Mouse (Mus musculus) c-Kit-positive CD71-positive TER-119-negative erythroid progenitor cells, embryonic 14.5 days (primary cell): ENCODE results near the gene March6.

Experiments used
- DNase-seq: peaks from one replicate; pipeline ENCODE4 v3.0.0-alpha.2; 2013; ENCODE audit warnings: low read depth

Gene March6

GRCm38 (mm10) chr15:31530659-31531445 is at the start of gene March6:
March6 (minus strand) TSS chr15:31531053.
- DNase-seq = peak; percentile 60

GRCm38 (mm10) chr15:31576076-31576475 is 45.2 kb upstream of the March6 start:
- DNase-seq = no peak

GRCm38 (mm10) chr15:31573692-31574091 is 42.8 kb upstream of the March6 start:
- DNase-seq = peak; percentile 15

- peak; percentile 33 for DNase-seq
These were observed 42.4 kb upstream of the March6 start for GRCm38 (mm10) chr15:31573287-31573686.

- DNase-seq = no peak
These were observed 41.3 kb upstream of the March6 start for GRCm38 (mm10) chr15:31571906-31572722.

- DNase-seq = no peak
These were observed 40.1 kb upstream of the March6 start for GRCm38 (mm10) chr15:31570959-31571358.

GRCm38 (mm10) chr15:31569325-31570022 is 38.6 kb upstream of the March6 start:
- DNase-seq = no peak

GRCm38 (mm10) chr15:31568581-31568996 is 37.7 kb upstream of the March6 start:
- no peak for DNase-seq

- DNase-seq = no peak
These were observed 36.6 kb upstream of the March6 start for GRCm38 (mm10) chr15:31567431-31567830.

GRCm38 (mm10) chr15:31565786-31566185 is 34.9 kb upstream of the March6 start:
- DNase-seq = no peak

GRCm38 (mm10) chr15:31565184-31565583 is 34.3 kb upstream of the March6 start, which contains the start of gene Cmbl:
Cmbl (plus strand) TSS chr15:31565389.
- DNase-seq = no peak

- no peak for DNase-seq
These were observed 33.0 kb upstream of the March6 start for GRCm38 (mm10) chr15:31563577-31564546.

- no peak for DNase-seq
These were observed 32.0 kb upstream of the March6 start for GRCm38 (mm10) chr15:31562847-31563246.

GRCm38 (mm10) chr15:31561976-31562375 is 31.1 kb upstream of the March6 start:
- no peak for DNase-seq

GRCm38 (mm10) chr15:31561390-31561789 is 30.5 kb upstream of the March6 start:
- no peak for DNase-seq

- no peak for DNase-seq
These were observed 24.0 kb upstream of the March6 start for GRCm38 (mm10) chr15:31554855-31555254.

GRCm38 (mm10) chr15:31550381-31550780 is 19.5 kb upstream of the March6 start:
- no peak for DNase-seq

GRCm38 (mm10) chr15:31547421-31547820 is 16.6 kb upstream of the March6 start:
- no peak for DNase-seq

GRCm38 (mm10) chr15:31546291-31546690 is 15.4 kb upstream of the March6 start:
- no peak for DNase-seq

- no peak for DNase-seq
These were observed 14.2 kb upstream of the March6 start for GRCm38 (mm10) chr15:31545058-31545457.

GRCm38 (mm10) chr15:31543246-31543645 is 12.4 kb upstream of the March6 start:
- DNase-seq = no peak
